ENCODE assay signal across 9 mouse cellular contexts in the genomic region with DNA sequence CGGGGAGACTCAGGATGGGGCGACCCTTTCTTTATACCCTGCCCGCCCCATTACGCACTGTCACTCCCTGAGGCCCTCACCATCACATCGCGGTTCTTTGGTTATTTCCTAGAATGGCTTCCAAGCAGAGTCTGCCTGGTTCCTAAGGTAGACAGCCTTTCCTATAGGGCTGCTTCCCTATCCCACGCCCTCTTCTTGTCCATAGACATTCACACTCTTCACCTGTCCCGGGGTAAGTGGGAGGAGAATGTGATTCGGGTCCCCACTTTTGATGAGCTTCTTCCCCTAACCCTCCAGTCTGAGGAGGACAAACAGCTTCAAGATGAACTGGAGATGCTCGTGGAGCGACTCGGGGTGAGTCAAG. TPM values are rescaled to one million over a fixed set of nuclear protein-coding genes. Genes with fewer than 3 reads are reported as not detected.
DNase-seq lines count a peak whose midpoint lies in the region; ATAC-seq lines count a peak whose summit lies in the region.
"Had no signal": no experiment of that assay in that cellular context is flagged by ENCODE, and none has a peak within 500 bp of the region (broad histone marks: within the 10 kb centered on the region; RNA-seq: fewer than 3 reads in every experiment).

No protein-coding gene starts in this region.

- H3K36me3 ChIP-seq in kidney, embryonic 14.5 days (ENCODE audit: control insufficient read depth, insufficient read depth, low read length) = peaks cover 27% of the 10 kb centered on the region
- peaks cover 29% of the 10 kb centered on the region for H3K36me3 ChIP-seq in hindbrain, embryonic 13.5 days
- H3K36me3 ChIP-seq in midbrain, embryonic 12.5 days = peaks cover 30% of the 10 kb centered on the region

- intact Hi-C loops in left cerebral cortex, postnatal 14 days (cut with DNase I) = loop anchor here (5.0 kb wide), 1 partner anchor 40 kb away; a partner anchor contains a TSS

- peak overlapping the region; percentile 93 for H3K4me3 ChIP-seq in kidney, embryonic 14.5 days (ENCODE audit: low read length)
- H3K4me3 ChIP-seq in brown adipose tissue, adult 24 weeks (ENCODE audit: insufficient read depth, low read depth, low read length) = peak overlapping the region; percentile 73
- H3K4me3 ChIP-seq in hindbrain, embryonic 13.5 days = peak overlapping the region; percentile 89
- peak overlapping the region; percentile 91 for H3K4me3 ChIP-seq in midbrain, embryonic 12.5 days

- no peak for DNase-seq in kidney, postnatal 36 days
- DNase-seq in layer of hippocampus, postnatal 25 days (ENCODE audit: extremely low spot score in 1 of 2, low spot score in 1 of 2) = no peak
- no peak for DNase-seq in left cerebral cortex, postnatal 14 days (ENCODE audit: low spot score in 2 of 2)
- DNase-seq in MN1 (ENCODE audit: low spot score) = no peak

- no peak for ATAC-seq in kidney, embryonic 14.5 days (ENCODE audit: low FRiP score, low TSS enrichment)
- ATAC-seq in hindbrain, embryonic 13.5 days (ENCODE audit: low FRiP score) = no peak
- ATAC-seq in midbrain, embryonic 12.5 days (ENCODE audit: low FRiP score, low read depth) = no peak

- peak overlapping the region; percentile 94 for H3K4me2 ChIP-seq in kidney, embryonic 14.5 days (replicated peaks; ENCODE audit: low read depth, low read length)
- peak overlapping the region; percentile 89 for H3K4me2 ChIP-seq in hindbrain, embryonic 13.5 days
- peak overlapping the region; percentile 94 for H3K4me2 ChIP-seq in midbrain, embryonic 12.5 days (replicated peaks)

- H3K9me3 ChIP-seq in kidney, embryonic 14.5 days (ENCODE audit: control insufficient read depth, low read length) = no peaks in the 10 kb centered on the region
- no peaks in the 10 kb centered on the region for H3K9me3 ChIP-seq in hindbrain, embryonic 13.5 days
- no peaks in the 10 kb centered on the region for H3K9me3 ChIP-seq in midbrain, embryonic 12.5 days

- 8% methylated on average over 12 of the region's 12 CpGs for WGBS in kidney, embryonic 14.5 days
- WGBS in hindbrain, embryonic 13.5 days = 12% methylated on average over 12 of the region's 12 CpGs
- WGBS in midbrain, embryonic 12.5 days = 12% methylated on average over 12 of the region's 12 CpGs

- H3K4me1 ChIP-seq in kidney, embryonic 14.5 days (ENCODE audit: control insufficient read depth, insufficient read depth, low read length) = peaks cover 10% of the 10 kb centered on the region; the same call in 1 of the 2 replicates
- H3K4me1 ChIP-seq in brown adipose tissue, adult 24 weeks (ENCODE audit: control insufficient read depth, insufficient read depth, insufficient read length, low read length) = no peaks in the 10 kb centered on the region
- H3K4me1 ChIP-seq in hindbrain, embryonic 13.5 days (replicated peaks) = peaks cover 24% of the 10 kb centered on the region
- peaks cover 19% of the 10 kb centered on the region for H3K4me1 ChIP-seq in midbrain, embryonic 12.5 days

- H3K27ac ChIP-seq in kidney, embryonic 14.5 days (ENCODE audit: low read depth, low read length) = no peak overlapping the region
- peak overlapping the region; percentile 71 for H3K27ac ChIP-seq in brown adipose tissue, adult 24 weeks (replicated peaks; ENCODE audit: low read depth, low read length)
- H3K27ac ChIP-seq in hindbrain, embryonic 13.5 days = peak overlapping the region; percentile 83
- 0 out of 2 replicates have a peak overlapping the region, but pooled peaks have one; percentile 75 for H3K27ac ChIP-seq in midbrain, embryonic 12.5 days (replicated peaks)

- no peaks in the 10 kb centered on the region for H3K27me3 ChIP-seq in kidney, embryonic 14.5 days (ENCODE audit: control insufficient read depth, insufficient read depth, low read length)
- no peaks in the 10 kb centered on the region for H3K27me3 ChIP-seq in hindbrain, embryonic 13.5 days
- no peaks in the 10 kb centered on the region for H3K27me3 ChIP-seq in midbrain, embryonic 12.5 days

- H3K9ac ChIP-seq in kidney, embryonic 14.5 days (ENCODE audit: low read depth, low read length) = peak overlapping the region; percentile 92
- H3K9ac ChIP-seq in hindbrain, embryonic 13.5 days = peak overlapping the region; percentile 96
- H3K9ac ChIP-seq in midbrain, embryonic 12.5 days (replicated peaks) = peak overlapping the region; percentile 90

RNA-seq across cellular contexts. Expression of a gene that starts 0.5 kb away (rescaled TPM):
- polyA plus RNA-seq in kidney, embryonic 14.5 days (2014; fragmentation: Nextera tagmentation; extraction: Ambion mirVana) = 208 and 355 TPM in 2 replicates
- 120 and 145 TPM in 2 replicates for polyA plus RNA-seq in brown adipose tissue, adult 24 weeks (2012; ENCODE audit: insufficient read depth, insufficient read length, missing spikeins)
- 363 and 367 TPM in 2 replicates for polyA plus RNA-seq in hindbrain, embryonic 13.5 days (2015; fragmentation: Nextera tagmentation; extraction: Ambion mirVana)
- 432 and 443 TPM in 2 replicates for polyA plus RNA-seq in midbrain, embryonic 12.5 days (2016; fragmentation: Nextera tagmentation; extraction: Ambion mirVana)
- 100 to 1,000 TPM; 220 to 240 TPM for total RNA-seq in layer of hippocampus, postnatal 25 days (2021)
- total RNA-seq in left cerebral cortex, postnatal 14 days (2021) = 100 to 1,000 TPM; 238 to 253 TPM

RNA-seq across cellular contexts. Expression of a gene that starts 16.2 kb away (rescaled TPM):
- polyA plus RNA-seq in kidney, embryonic 14.5 days (2014; fragmentation: Nextera tagmentation; extraction: Ambion mirVana) = 131 and 213 TPM in 2 replicates
- polyA plus RNA-seq in brown adipose tissue, adult 24 weeks (2012; ENCODE audit: insufficient read depth, insufficient read length, missing spikeins) = 168 and 178 TPM in 2 replicates
- 150 and 151 TPM in 2 replicates for polyA plus RNA-seq in hindbrain, embryonic 13.5 days (2015; fragmentation: Nextera tagmentation; extraction: Ambion mirVana)
- polyA plus RNA-seq in midbrain, embryonic 12.5 days (2016; fragmentation: Nextera tagmentation; extraction: Ambion mirVana) = 191 and 210 TPM in 2 replicates
- 100 to 1,000 TPM; 289 to 306 TPM for total RNA-seq in layer of hippocampus, postnatal 25 days (2021)
- total RNA-seq in left cerebral cortex, postnatal 14 days (2021) = 100 to 1,000 TPM; 330 to 342 TPM

RNA-seq across cellular contexts. Expression of a gene that starts 22.3 kb away (rescaled TPM):
- polyA plus RNA-seq in kidney, embryonic 14.5 days (2014; fragmentation: Nextera tagmentation; extraction: Ambion mirVana) = 2.6 and 3.1 TPM in 2 replicates
- not detected in 2 replicates for polyA plus RNA-seq in brown adipose tissue, adult 24 weeks (2012; ENCODE audit: insufficient read depth, insufficient read length, missing spikeins)
- polyA plus RNA-seq in hindbrain, embryonic 13.5 days (2015; fragmentation: Nextera tagmentation; extraction: Ambion mirVana) = 11.2 and 11.7 TPM in 2 replicates
- 7.8 and 9.7 TPM in 2 replicates for polyA plus RNA-seq in midbrain, embryonic 12.5 days (2016; fragmentation: Nextera tagmentation; extraction: Ambion mirVana)
- total RNA-seq in layer of hippocampus, postnatal 25 days (2021) = 10 to 100 TPM; 24.8 to 30.6 TPM
- 10 to 100 TPM; 22.3 to 26.2 TPM for total RNA-seq in left cerebral cortex, postnatal 14 days (2021)

RNA-seq across cellular contexts. Expression of a gene that starts 30.8 kb away (rescaled TPM):
- polyA plus RNA-seq in kidney, embryonic 14.5 days (2014; fragmentation: Nextera tagmentation; extraction: Ambion mirVana) = 1.7 and 1.9 TPM in 2 replicates
- 0.88 and 4.0 TPM in 2 replicates for polyA plus RNA-seq in brown adipose tissue, adult 24 weeks (2012; ENCODE audit: insufficient read depth, insufficient read length, missing spikeins)
- 23.1 and 24.9 TPM in 2 replicates for polyA plus RNA-seq in hindbrain, embryonic 13.5 days (2015; fragmentation: Nextera tagmentation; extraction: Ambion mirVana)
- polyA plus RNA-seq in midbrain, embryonic 12.5 days (2016; fragmentation: Nextera tagmentation; extraction: Ambion mirVana) = 8.8 and 9.8 TPM in 2 replicates
- total RNA-seq in layer of hippocampus, postnatal 25 days (2021) = 10 to 100 TPM; 85.0 to 97.0 TPM
- total RNA-seq in left cerebral cortex, postnatal 14 days (2021) = 100 to 1,000 TPM; 176 to 177 TPM
- total RNA-seq: hematopoietic stem cell, adult 5-6 weeks had no signal

RNA-seq across cellular contexts. Expression of a gene that starts 40.4 kb away (rescaled TPM):
- 44.3 and 55.7 TPM in 2 replicates for polyA plus RNA-seq in kidney, embryonic 14.5 days (2014; fragmentation: Nextera tagmentation; extraction: Ambion mirVana)
- polyA plus RNA-seq in brown adipose tissue, adult 24 weeks (2012; ENCODE audit: insufficient read depth, insufficient read length, missing spikeins) = 15.9 and 17.3 TPM in 2 replicates
- 41.3 and 43.3 TPM in 2 replicates for polyA plus RNA-seq in hindbrain, embryonic 13.5 days (2015; fragmentation: Nextera tagmentation; extraction: Ambion mirVana)
- 42.6 TPM in 2 replicates for polyA plus RNA-seq in midbrain, embryonic 12.5 days (2016; fragmentation: Nextera tagmentation; extraction: Ambion mirVana)
- 10 to 100 TPM; 14.2 to 15.7 TPM for total RNA-seq in layer of hippocampus, postnatal 25 days (2021)
- 10 to 100 TPM; 13.0 to 14.3 TPM for total RNA-seq in left cerebral cortex, postnatal 14 days (2021)
